Mouse (Mus musculus): ENCODE results near the gene Zfp787.

DNA sequence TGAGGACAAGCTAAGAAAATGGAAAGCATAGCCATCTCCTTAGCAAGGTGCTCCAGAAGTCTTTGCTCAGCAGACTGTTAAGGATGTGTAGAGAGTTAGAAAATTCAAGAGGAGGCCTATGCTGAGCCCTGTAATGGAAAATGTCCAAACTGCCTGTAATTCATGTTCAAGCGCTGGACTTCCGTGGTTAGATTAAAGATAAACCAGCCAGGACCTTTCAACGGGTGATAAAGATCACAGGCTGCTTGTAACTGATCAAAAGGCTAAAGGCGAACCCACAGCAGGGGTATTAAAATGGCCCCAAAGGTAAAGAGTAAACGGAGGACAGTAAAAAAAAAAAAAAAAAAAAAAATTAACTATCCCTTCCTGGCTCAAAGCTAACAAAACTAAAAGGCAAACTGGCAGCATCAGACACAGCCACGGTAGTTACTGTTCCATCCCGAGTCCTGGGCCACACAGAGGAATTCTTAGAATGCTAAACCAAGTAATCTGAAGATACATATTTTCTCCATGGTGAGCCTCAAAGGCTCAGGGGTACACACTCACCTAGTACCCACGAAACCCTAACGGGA lies 1.2 kb upstream of the Zfp787 start:
- TF ChIP-seq POLR2A (IDR thresholded peaks at IDR 0.05; ENCODE audit: borderline replicate concordance, control insufficient read depth, low read depth, low read length) (no peak), CTCF (IDR thresholded peaks at IDR 0.05; ENCODE audit: control insufficient read depth, insufficient read depth, low read length) (no peak)
